Comparison of ENCODE assay signal across 8 mouse cellular contexts in genomic region chr8:109564766-109565165, GRCm38 (mm10). TPM values are rescaled to one million over a fixed set of nuclear protein-coding genes. Genes with fewer than 3 reads are reported as not detected.
DNase-seq lines count a peak whose midpoint lies in the region; ATAC-seq and TF ChIP-seq lines count a peak whose summit lies in the region.

No protein-coding gene starts in this region.

- no peaks in the 10 kb centered on the region for H3K27me3 ChIP-seq in heart, embryonic 15.5 days
- no peaks in the 10 kb centered on the region for H3K27me3 ChIP-seq in G1E (ENCODE audit: insufficient read depth, low read length)
- no peaks in the 10 kb centered on the region for H3K27me3 ChIP-seq in heart, postnatal 0 days (ENCODE audit: control insufficient read depth, insufficient read depth, low read length)
- no peaks in the 10 kb centered on the region for H3K27me3 ChIP-seq in midbrain, embryonic 10.5 days (ENCODE audit: low read depth, poor library complexity, severe bottlenecking)

- H3K9me3 ChIP-seq in heart, embryonic 15.5 days (replicated peaks) = no peaks in the 10 kb centered on the region
- no peaks in the 10 kb centered on the region for H3K9me3 ChIP-seq in G1E (replicated peaks)
- H3K9me3 ChIP-seq in heart, postnatal 0 days (replicated peaks; ENCODE audit: control insufficient read depth, low read length) = no peaks in the 10 kb centered on the region
- H3K9me3 ChIP-seq in midbrain, embryonic 10.5 days (replicated peaks) = no peaks in the 10 kb centered on the region

- H3K4me3 ChIP-seq in heart, embryonic 15.5 days = peak overlapping the region; percentile 82
- peak overlapping the region; percentile 86 for H3K4me3 ChIP-seq in G1E (ENCODE audit: low read depth, low read length)
- H3K4me3 ChIP-seq in heart, postnatal 0 days (ENCODE audit: low read depth, low read length) = peak overlapping the region; percentile 93
- H3K4me3 ChIP-seq in midbrain, embryonic 10.5 days = peak overlapping the region; percentile 80

- peak overlapping the region; percentile 91 for H3K27ac ChIP-seq in heart, embryonic 15.5 days
- H3K27ac ChIP-seq in heart, postnatal 0 days (ENCODE audit: low read depth) = peak overlapping the region; percentile 99
- H3K27ac ChIP-seq in midbrain, embryonic 10.5 days (replicated peaks) = peak overlapping the region; percentile 91

- DNase-seq in heart, postnatal 25 days (ENCODE audit: low spot score) = no peak
- DNase-seq in G1E (ENCODE audit: low spot score) = no peak
- no peak for DNase-seq in heart, postnatal 0 days (ENCODE audit: low spot score)
- no peak for DNase-seq in midbrain, embryonic 10.5 days (ENCODE audit: low spot score)
- no peak for DNase-seq in right cerebral cortex, adult 2 months (ENCODE audit: low spot score in 2 of 2)
- no peak for DNase-seq in testis, postnatal 14 days (ENCODE audit: low spot score)
- DNase-seq in gastrocnemius, postnatal 36 days = no peak

- 3% methylated on average over 10 of the region's 10 CpGs for WGBS in heart, embryonic 15.5 days
- WGBS in heart, postnatal 0 days = 4% methylated on average over 10 of the region's 10 CpGs
- WGBS in midbrain, embryonic 10.5 days = 7% methylated on average over 10 of the region's 10 CpGs

- peak overlapping the region; percentile 86 for H3K9ac ChIP-seq in heart, embryonic 15.5 days
- H3K9ac ChIP-seq in heart, postnatal 0 days (replicated peaks; ENCODE audit: low read depth, low read length) = peak overlapping the region; percentile 98

- peaks cover 30% of the 10 kb centered on the region for H3K36me3 ChIP-seq in heart, embryonic 15.5 days
- peaks cover 52% of the 10 kb centered on the region for H3K36me3 ChIP-seq in G1E (replicated peaks)
- H3K36me3 ChIP-seq in heart, postnatal 0 days (replicated peaks; ENCODE audit: control insufficient read depth, insufficient read depth, low read length) = peaks cover 40% of the 10 kb centered on the region
- peaks cover 39% of the 10 kb centered on the region for H3K36me3 ChIP-seq in midbrain, embryonic 10.5 days

- intact Hi-C loops in heart, postnatal 25 days (cut with DNase I) = loop anchor here (1.0 to 10.0 kb wide), 4 partner anchors 44 to 1980 kb away; partner anchors contain the start of genes Ap1g1, Cmtr2, Dhodh and Psmd7
- intact Hi-C loops in gastrocnemius, postnatal 36 days (cut with DNase I) = loop anchor here (5.0 kb wide), 1 partner anchor 1972 kb away; no protein-coding TSS in a partner anchor

- no peak for ATAC-seq in heart, embryonic 15.5 days (replicated peaks; ENCODE audit: insufficient number of reproducible peaks, insufficient read depth, low FRiP score, low read depth)
- ATAC-seq in G1E (ENCODE audit: extremely low read depth, insufficient number of reproducible peaks, low FRiP score, poor library complexity, severe bottlenecking) = no peak
- ATAC-seq in heart, postnatal 0 days (ENCODE audit: insufficient read depth, low read depth) = no peak

- H3K4me2 ChIP-seq in heart, embryonic 15.5 days = peak overlapping the region; percentile 81
- H3K4me2 ChIP-seq in heart, postnatal 0 days (ENCODE audit: low read depth, low read length) = peak overlapping the region; percentile 88

- no peak for TF ChIP-seq EP300 in heart, postnatal 0 days (IDR thresholded peaks at IDR 0.05; ENCODE audit: low read depth)

- TF ChIP-seq CTCF in G1E (IDR thresholded peaks at IDR 0.05; ENCODE audit: low read depth, low read length) = no peak
- TF ChIP-seq CTCF in heart, postnatal 0 days (IDR thresholded peaks at IDR 0.05; ENCODE audit: low read depth) = no peak

- H3K4me1 ChIP-seq in heart, embryonic 15.5 days (replicated peaks) = peaks cover 13% of the 10 kb centered on the region
- peaks cover 22% of the 10 kb centered on the region for H3K4me1 ChIP-seq in G1E (ENCODE audit: insufficient read depth, low read depth, low read length)
- peaks cover 13% of the 10 kb centered on the region for H3K4me1 ChIP-seq in heart, postnatal 0 days (ENCODE audit: control insufficient read depth, insufficient read depth)
- H3K4me1 ChIP-seq in midbrain, embryonic 10.5 days = peaks cover 25% of the 10 kb centered on the region

RNA-seq across cellular contexts. Expression of gene Dhx38, which starts 0.9 kb away (rescaled TPM):
- 11.4 and 16.4 TPM in 2 replicates for polyA plus RNA-seq in heart, embryonic 15.5 days (2015; fragmentation: Nextera tagmentation; extraction: Ambion mirVana)
- 10 to 100 TPM; 11.6 to 12.5 TPM for total RNA-seq in heart, postnatal 25 days (2021)
- 16.3 and 22.9 TPM in 2 replicates for total RNA-seq in G1E (2014; fragmentation: Nextera tagmentation)
- 36.1 and 37.5 TPM in 2 replicates for total RNA-seq in G1E (2017)
- 26.8 and 34.1 TPM in 2 replicates for polyA plus RNA-seq in G1E (2012)
- 10.8 and 21.9 TPM in 2 replicates for total RNA-seq in heart, postnatal 0 days (2014; rRNA removed; ENCODE audit: low replicate concordance)
- 6.8 and 7.3 TPM in 2 replicates for polyA plus RNA-seq in heart, postnatal 0 days (2015; fragmentation: Nextera tagmentation; extraction: Ambion mirVana)
- polyA plus RNA-seq in midbrain, embryonic 10.5 days (2016; fragmentation: Nextera tagmentation; extraction: Ambion mirVana) = 32.0 and 35.5 TPM in 2 replicates
- 1 to 10 TPM; 8.8 to 9.8 TPM for total RNA-seq in gastrocnemius, postnatal 36 days (2021)

RNA-seq across cellular contexts. Expression of gene Txnl4b, which starts 0.9 kb away (rescaled TPM):
- polyA plus RNA-seq in heart, embryonic 15.5 days (2015; fragmentation: Nextera tagmentation; extraction: Ambion mirVana) = 16.8 and 17.9 TPM in 2 replicates
- total RNA-seq in heart, postnatal 25 days (2021) = 1 to 10 TPM; 4.1 to 4.9 TPM
- 9.6 and 10.5 TPM in 2 replicates for total RNA-seq in G1E (2014; fragmentation: Nextera tagmentation)
- total RNA-seq in G1E (2017) = 20.3 TPM in 2 replicates
- 6.1 and 8.1 TPM in 2 replicates for polyA plus RNA-seq in G1E (2012)
- 4.1 and 13.2 TPM in 2 replicates for total RNA-seq in heart, postnatal 0 days (2014; rRNA removed; ENCODE audit: low replicate concordance)
- polyA plus RNA-seq in heart, postnatal 0 days (2015; fragmentation: Nextera tagmentation; extraction: Ambion mirVana) = 17.8 and 19.0 TPM in 2 replicates
- polyA plus RNA-seq in midbrain, embryonic 10.5 days (2016; fragmentation: Nextera tagmentation; extraction: Ambion mirVana) = 30.5 and 35.4 TPM in 2 replicates
- 1 to 10 TPM; 6.8 to 7.2 TPM for total RNA-seq in gastrocnemius, postnatal 36 days (2021)

RNA-seq across cellular contexts. Expression of gene Hp, which starts 14.2 kb away (rescaled TPM):
- 1.9 and 5.2 TPM in 2 replicates for polyA plus RNA-seq in heart, embryonic 15.5 days (2015; fragmentation: Nextera tagmentation; extraction: Ambion mirVana)
- 1 to 10 TPM; 3.8 to 9.2 TPM for total RNA-seq in heart, postnatal 25 days (2021)
- total RNA-seq in G1E (2014; fragmentation: Nextera tagmentation) = not detected in 2 replicates
- not detected in 2 replicates for total RNA-seq in G1E (2017)
- polyA plus RNA-seq in G1E (2012) = 0.24 and 0.28 TPM in 2 replicates
- total RNA-seq in heart, postnatal 0 days (2014; rRNA removed; ENCODE audit: low replicate concordance) = 2.0 TPM in 2 replicates
- 1.2 and 3.6 TPM in 2 replicates for polyA plus RNA-seq in heart, postnatal 0 days (2015; fragmentation: Nextera tagmentation; extraction: Ambion mirVana)
- polyA plus RNA-seq in midbrain, embryonic 10.5 days (2016; fragmentation: Nextera tagmentation; extraction: Ambion mirVana) = 0.55 and 0.57 TPM in 2 replicates
- total RNA-seq in gastrocnemius, postnatal 36 days (2021) = 10 to 100 TPM in 1 of 2 experiments, 1 to 10 TPM in 1; 7.1 to 21.5 TPM

RNA-seq across cellular contexts. Expression of gene Dhodh, which starts 43.7 kb away (rescaled TPM):
- polyA plus RNA-seq in heart, embryonic 15.5 days (2015; fragmentation: Nextera tagmentation; extraction: Ambion mirVana) = 33.7 and 39.7 TPM in 2 replicates
- 10 to 100 TPM; 17.7 to 19.6 TPM for total RNA-seq in heart, postnatal 25 days (2021)
- total RNA-seq in G1E (2014; fragmentation: Nextera tagmentation) (22.6 and 24.6 TPM in 2 replicates), G1E (2017) (23.7 and 29.4 TPM in 2 replicates)
- polyA plus RNA-seq in G1E (2012) = 110 and 117 TPM in 2 replicates
- 47.8 and 77.9 TPM in 2 replicates for total RNA-seq in heart, postnatal 0 days (2014; rRNA removed; ENCODE audit: low replicate concordance)
- polyA plus RNA-seq in heart, postnatal 0 days (2015; fragmentation: Nextera tagmentation; extraction: Ambion mirVana) = 25.7 and 26.4 TPM in 2 replicates
- polyA plus RNA-seq in midbrain, embryonic 10.5 days (2016; fragmentation: Nextera tagmentation; extraction: Ambion mirVana) = 45.7 and 48.8 TPM in 2 replicates
- total RNA-seq in gastrocnemius, postnatal 36 days (2021) = 10 to 100 TPM; 12.9 to 14.0 TPM

RNA-seq across cellular contexts. Expression of gene Pkd1l3, which starts 49.6 kb away (rescaled TPM):
- polyA plus RNA-seq in heart, embryonic 15.5 days (2015; fragmentation: Nextera tagmentation; extraction: Ambion mirVana) = 0.06 and 0.08 TPM in 2 replicates
- not detected for total RNA-seq in heart, postnatal 25 days (2021)
- total RNA-seq in G1E (2014; fragmentation: Nextera tagmentation) = 23.9 and 30.0 TPM in 2 replicates
- total RNA-seq in G1E (2017) = 7.0 and 11.2 TPM in 2 replicates
- polyA plus RNA-seq in G1E (2012) = 2.2 and 3.5 TPM in 2 replicates
- 0.15 TPM in 1 of 2 replicates, not detected in the other for total RNA-seq in heart, postnatal 0 days (2014; rRNA removed; ENCODE audit: low replicate concordance)
- 0.01 TPM in 1 of 2 replicates, not detected in the other for polyA plus RNA-seq in heart, postnatal 0 days (2015; fragmentation: Nextera tagmentation; extraction: Ambion mirVana)
- polyA plus RNA-seq in midbrain, embryonic 10.5 days (2016; fragmentation: Nextera tagmentation; extraction: Ambion mirVana) = 0.17 and 0.25 TPM in 2 replicates
- total RNA-seq in gastrocnemius, postnatal 36 days (2021) = under 1 TPM in 1 of 2 experiments, not detected in 1; 0.05 TPM
